Mouse (Mus musculus) naive thymus-derived CD4-positive, alpha-beta T cell, adult 5 months (primary cell): ENCODE results near the gene Smpd3. TPM values are rescaled to one million over a fixed set of nuclear protein-coding genes. Genes with fewer than 3 reads are reported as not detected.

Source experiments
- polyA plus RNA-seq: library from polyadenylated mRNA; unstranded; fragments of 100-300 nt; shearing (Covaris generic); gene quantifications from one replicate; pipeline ENCODE4 v1.2.1, GENCODE M21; 2017

Smpd3 gene
- not detected for polyA plus RNA-seq

GRCm38 (mm10) chr8:106337852-106338521 is at the start of gene Smpd3:
Gene Smpd3 (minus strand): TSS chr8:106337988.

GRCm38 (mm10) chr8:106210821-106211345 is 126.9 kb downstream of the Smpd3 start, which contains the start of the genes Slc7a6os and Prmt7:
Gene Slc7a6os (minus strand): TSS chr8:106210935.
Gene Prmt7 (plus strand): TSS chr8:106210936.

Other genes with a start within 250 kb of the Smpd3 start
- 1.1 TPM for gene Esrp2, start 201.0 kb downstream of the Smpd3 start, polyA plus RNA-seq
- 2.6 TPM for gene Pla2g15, start 187.6 kb downstream of the Smpd3 start, polyA plus RNA-seq
- gene Slc7a6, start 169.1 kb downstream of the Smpd3 start, polyA plus RNA-seq: 46.4 TPM
- gene Slc7a6os, start 127.1 kb downstream of the Smpd3 start, polyA plus RNA-seq: 86.3 TPM
- gene Prmt7, start 127.1 kb downstream of the Smpd3 start, polyA plus RNA-seq: 48.1 TPM
- 3.9 TPM for gene Zfp90, start 77.3 kb upstream of the Smpd3 start, polyA plus RNA-seq
- gene 6030452D12Rik, start 162.5 kb upstream of the Smpd3 start, polyA plus RNA-seq: not detected
- gene Cdh3, start 172.9 kb upstream of the Smpd3 start, polyA plus RNA-seq: 0.07 TPM
- 6.4 TPM for gene Gm10073, start 235.5 kb upstream of the Smpd3 start, polyA plus RNA-seq